Mouse (Mus musculus): Measurements from ENCODE around the gene Tiprl. TPM values are rescaled to one million over a fixed set of nuclear protein-coding genes. Genes with fewer than 3 reads are reported as not detected.

Gene Tiprl
- polyA plus RNA-seq, 1 experiment from 2014 or later: 100 TPM

DNA sequence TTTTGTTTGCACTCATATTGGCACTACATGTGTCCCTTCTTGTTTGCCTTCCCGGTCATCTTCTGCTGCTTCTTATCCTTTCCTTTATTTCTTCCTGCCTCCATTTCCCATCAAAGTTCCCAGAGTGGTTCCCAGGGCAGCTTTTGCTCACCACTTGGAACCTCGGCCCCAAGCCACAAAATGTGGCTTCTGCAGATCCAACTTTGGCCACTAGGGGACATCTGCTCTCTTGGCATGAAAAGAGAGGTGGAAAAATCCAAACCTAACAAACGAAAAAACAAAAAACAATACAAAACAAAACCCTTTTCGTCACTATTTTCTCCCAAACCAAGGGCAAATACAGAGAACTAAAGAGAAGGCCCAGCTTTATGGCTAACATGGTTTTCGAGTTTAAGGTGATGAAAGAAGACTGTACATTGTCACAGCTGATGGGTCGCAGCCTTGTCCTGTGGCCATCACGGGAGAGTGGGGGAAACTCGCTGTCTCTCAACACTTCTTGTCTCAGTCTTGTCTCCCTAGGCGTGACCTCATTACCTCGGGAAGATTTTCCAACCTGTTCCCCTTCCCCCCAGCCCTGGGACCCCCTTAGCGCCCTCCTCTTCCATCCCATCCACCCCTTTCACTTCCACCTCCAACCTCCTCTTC is 15.4 kb upstream of the Tiprl start:
- no peak for ATAC-seq (ENCODE audit: insufficient number of reproducible peaks, low FRiP score, low TSS enrichment, low read depth)
- DNase-seq (ENCODE audit: low spot score): peak; percentile 85
- no peaks in the 10 kb centered on the region for H3K36me3 ChIP-seq (ENCODE audit: control insufficient read depth, insufficient read depth, low read length)

GRCm38 (mm10) chr1:165250546-165250945 is 13.8 kb upstream of the Tiprl start:
- DNase-seq (ENCODE audit: low spot score) (no peak), ATAC-seq (ENCODE audit: insufficient number of reproducible peaks, low FRiP score, low TSS enrichment, low read depth) (no peak)
- Histone ChIP-seq H3K4me3 (ENCODE audit: low read depth, low read length) (no peak overlapping the region), H3K4me1 (ENCODE audit: control insufficient read depth, insufficient read depth, low read length) (no peaks in the 10 kb centered on the region), H3K36me3 (ENCODE audit: control insufficient read depth, insufficient read depth, low read length) (no peaks in the 10 kb centered on the region), H3K9ac (ENCODE audit: low read length) (no peak overlapping the region), H3K4me2 (ENCODE audit: low read depth, severe bottlenecking) (no peak overlapping the region), H3K27me3 (ENCODE audit: control insufficient read depth, insufficient read depth, low read length) (no peaks in the 10 kb centered on the region), H3K27ac (replicated peaks; ENCODE audit: low read depth, low read length) (no peak overlapping the region), H3K9me3 (ENCODE audit: control insufficient read depth, low read length) (no peaks in the 10 kb centered on the region)
- WGBS: 81% methylated on average over 2 of the region's 2 CpGs

More for the DNA sequence above, 15.4 kb upstream of the Tiprl start:
- Histone ChIP-seq H3K4me1 (ENCODE audit: control insufficient read depth, insufficient read depth, low read length) (no peaks in the 10 kb centered on the region), H3K9me3 (ENCODE audit: control insufficient read depth, low read length) (no peaks in the 10 kb centered on the region), H3K9ac (ENCODE audit: low read length) (no peak overlapping the region), H3K4me3 (ENCODE audit: low read depth, low read length) (no peak overlapping the region), H3K27ac (replicated peaks; ENCODE audit: low read depth, low read length) (no peak overlapping the region), H3K4me2 (ENCODE audit: low read depth, severe bottlenecking) (no peak overlapping the region), H3K27me3 (ENCODE audit: control insufficient read depth, insufficient read depth, low read length) (no peaks in the 10 kb centered on the region)
- WGBS: 49% methylated on average over 11 of the region's 11 CpGs

- no peak for ATAC-seq (ENCODE audit: insufficient number of reproducible peaks, low FRiP score, low TSS enrichment, low read depth)
- Histone ChIP-seq H3K9ac (ENCODE audit: low read length) (no peak overlapping the region), H3K36me3 (ENCODE audit: control insufficient read depth, insufficient read depth, low read length) (no peaks in the 10 kb centered on the region), H3K27me3 (ENCODE audit: control insufficient read depth, insufficient read depth, low read length) (no peaks in the 10 kb centered on the region), H3K4me1 (ENCODE audit: control insufficient read depth, insufficient read depth, low read length) (no peaks in the 10 kb centered on the region), H3K27ac (replicated peaks; ENCODE audit: low read depth, low read length) (no peak overlapping the region), H3K4me3 (ENCODE audit: low read depth, low read length) (no peak overlapping the region), H3K4me2 (ENCODE audit: low read depth, severe bottlenecking) (no peak overlapping the region), H3K9me3 (ENCODE audit: control insufficient read depth, low read length) (no peaks in the 10 kb centered on the region)
- 61% methylated on average over 4 of the region's 4 CpGs for WGBS
- no peak for DNase-seq (ENCODE audit: low spot score)
Measured at GRCm38 (mm10) chr1:165248842-165249241, 12.0 kb upstream of the Tiprl start.

- ATAC-seq (ENCODE audit: insufficient number of reproducible peaks, low FRiP score, low TSS enrichment, low read depth) (no peak), DNase-seq (ENCODE audit: low spot score) (no peak)
- no peaks in the 10 kb centered on the region for H3K27me3 ChIP-seq (ENCODE audit: control insufficient read depth, insufficient read depth, low read length)
- no peaks in the 10 kb centered on the region for H3K9me3 ChIP-seq (ENCODE audit: control insufficient read depth, low read length)
- no peak overlapping the region for H3K9ac ChIP-seq (ENCODE audit: low read length)
- H3K36me3 ChIP-seq (ENCODE audit: control insufficient read depth, insufficient read depth, low read length): no peaks in the 10 kb centered on the region
- H3K4me2 ChIP-seq (ENCODE audit: low read depth, severe bottlenecking): no peak overlapping the region
- no peak overlapping the region for H3K4me3 ChIP-seq (ENCODE audit: low read depth, low read length)
- H3K4me1 ChIP-seq (ENCODE audit: control insufficient read depth, insufficient read depth, low read length): no peaks in the 10 kb centered on the region
- WGBS: 86% methylated on average over 3 of the region's 3 CpGs
- H3K27ac ChIP-seq (replicated peaks; ENCODE audit: low read depth, low read length): no peak overlapping the region
Measured at GRCm38 (mm10) chr1:165247788-165248187, 11.0 kb upstream of the Tiprl start.

- H3K9ac ChIP-seq (ENCODE audit: low read length): no peak overlapping the region
- H3K9me3 ChIP-seq (ENCODE audit: control insufficient read depth, low read length): no peaks in the 10 kb centered on the region
- DNase-seq (ENCODE audit: low spot score): no peak
- WGBS: 67% methylated on average over 5 of the region's 5 CpGs
- no peak overlapping the region for H3K4me3 ChIP-seq (ENCODE audit: low read depth, low read length)
- no peak overlapping the region for H3K4me2 ChIP-seq (ENCODE audit: low read depth, severe bottlenecking)
- H3K4me1 ChIP-seq (ENCODE audit: control insufficient read depth, insufficient read depth, low read length): no peaks in the 10 kb centered on the region
- ATAC-seq (ENCODE audit: insufficient number of reproducible peaks, low FRiP score, low TSS enrichment, low read depth): no peak
- no peak overlapping the region for H3K27ac ChIP-seq (replicated peaks; ENCODE audit: low read depth, low read length)
- H3K36me3 ChIP-seq (ENCODE audit: control insufficient read depth, insufficient read depth, low read length): no peaks in the 10 kb centered on the region
- no peaks in the 10 kb centered on the region for H3K27me3 ChIP-seq (ENCODE audit: control insufficient read depth, insufficient read depth, low read length)
Measured at GRCm38 (mm10) chr1:165247085-165247484, 10.3 kb upstream of the Tiprl start.

GRCm38 (mm10) chr1:165246587-165246986 is 9.8 kb upstream of the Tiprl start:
- Histone ChIP-seq H3K4me3 (ENCODE audit: low read depth, low read length) (no peak overlapping the region), H3K27ac (replicated peaks; ENCODE audit: low read depth, low read length) (no peak overlapping the region), H3K9ac (ENCODE audit: low read length) (no peak overlapping the region), H3K4me2 (ENCODE audit: low read depth, severe bottlenecking) (no peak overlapping the region), H3K27me3 (ENCODE audit: control insufficient read depth, insufficient read depth, low read length) (no peaks in the 10 kb centered on the region), H3K4me1 (ENCODE audit: control insufficient read depth, insufficient read depth, low read length) (no peaks in the 10 kb centered on the region), H3K36me3 (ENCODE audit: control insufficient read depth, insufficient read depth, low read length) (no peaks in the 10 kb centered on the region), H3K9me3 (ENCODE audit: control insufficient read depth, low read length) (no peaks in the 10 kb centered on the region)
- DNase-seq (ENCODE audit: low spot score) (no peak), ATAC-seq (ENCODE audit: insufficient number of reproducible peaks, low FRiP score, low TSS enrichment, low read depth) (no peak)
- WGBS: 88% methylated on average over 5 of the region's 5 CpGs

GRCm38 (mm10) chr1:165235846-165236245 is 950 bp downstream of the Tiprl start:
- Histone ChIP-seq H3K36me3 (ENCODE audit: control insufficient read depth, insufficient read depth, low read length) (no peaks in the 10 kb centered on the region), H3K4me3 (ENCODE audit: low read depth, low read length) (peak overlapping the region; percentile 81), H3K27me3 (ENCODE audit: control insufficient read depth, insufficient read depth, low read length) (no peaks in the 10 kb centered on the region), H3K27ac (replicated peaks; ENCODE audit: low read depth, low read length) (no peak overlapping the region), H3K9me3 (ENCODE audit: control insufficient read depth, low read length) (no peaks in the 10 kb centered on the region), H3K4me2 (ENCODE audit: low read depth, severe bottlenecking) (peak overlapping the region; percentile 39), H3K4me1 (ENCODE audit: control insufficient read depth, insufficient read depth, low read length) (0 out of 2 replicates have a peak, but pooled peaks cover 8% of the 10 kb centered on the region), H3K9ac (ENCODE audit: low read length) (peak overlapping the region; percentile 83)
- ATAC-seq (ENCODE audit: insufficient number of reproducible peaks, low FRiP score, low TSS enrichment, low read depth) (no peak), DNase-seq (ENCODE audit: low spot score) (no peak)
- WGBS: 17% methylated on average over 10 of the region's 10 CpGs

DNA sequence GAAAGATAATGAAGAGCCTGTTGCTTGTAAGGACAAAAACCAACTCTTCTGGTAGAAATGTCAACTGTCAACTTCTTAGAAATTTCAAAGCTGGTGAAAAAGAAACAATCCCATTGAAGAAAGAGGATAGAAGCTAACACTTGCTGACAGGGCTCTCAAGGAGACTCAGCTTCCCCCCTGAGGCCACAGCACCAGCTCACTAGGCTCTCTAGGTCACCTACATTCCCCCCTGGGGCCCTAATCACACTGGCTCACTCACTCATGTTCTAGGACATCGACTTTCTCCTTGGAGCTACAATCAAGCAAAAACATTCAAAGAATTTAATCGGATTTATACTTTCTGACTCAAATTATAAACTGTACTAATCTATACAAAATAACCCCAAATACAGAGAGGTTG is 3.0 kb downstream of the Tiprl start:
- DNase-seq (ENCODE audit: low spot score) (no peak), ATAC-seq (ENCODE audit: insufficient number of reproducible peaks, low FRiP score, low TSS enrichment, low read depth) (no peak)
- Histone ChIP-seq H3K27me3 (ENCODE audit: control insufficient read depth, insufficient read depth, low read length) (no peaks in the 10 kb centered on the region), H3K27ac (replicated peaks; ENCODE audit: low read depth, low read length) (no peak overlapping the region), H3K9me3 (ENCODE audit: control insufficient read depth, low read length) (no peaks in the 10 kb centered on the region), H3K4me2 (ENCODE audit: low read depth, severe bottlenecking) (no peak overlapping the region), H3K4me1 (ENCODE audit: control insufficient read depth, insufficient read depth, low read length) (0 out of 2 replicates have a peak, but pooled peaks cover 8% of the 10 kb centered on the region), H3K9ac (ENCODE audit: low read length) (no peak overlapping the region), H3K36me3 (ENCODE audit: control insufficient read depth, insufficient read depth, low read length) (no peaks in the 10 kb centered on the region), H3K4me3 (ENCODE audit: low read depth, low read length) (no peak overlapping the region)
- 87% methylated on average over 2 of the region's 2 CpGs for WGBS

GRCm38 (mm10) chr1:165230691-165231090 is 6.1 kb downstream of the Tiprl start:
- no peak overlapping the region for H3K4me3 ChIP-seq (ENCODE audit: low read depth, low read length)
- 90% methylated on average over 4 of the region's 4 CpGs for WGBS
- no peak for DNase-seq (ENCODE audit: low spot score)

More at GRCm38 (mm10) chr1:165230691-165231090, 6.1 kb downstream of the Tiprl start:
- Histone ChIP-seq H3K9me3 (ENCODE audit: control insufficient read depth, low read length) (no peaks in the 10 kb centered on the region), H3K4me2 (ENCODE audit: low read depth, severe bottlenecking) (no peak overlapping the region), H3K27ac (replicated peaks; ENCODE audit: low read depth, low read length) (no peak overlapping the region), H3K9ac (ENCODE audit: low read length) (no peak overlapping the region), H3K27me3 (ENCODE audit: control insufficient read depth, insufficient read depth, low read length) (no peaks in the 10 kb centered on the region), H3K4me1 (ENCODE audit: control insufficient read depth, insufficient read depth, low read length) (0 out of 2 replicates have a peak, but pooled peaks cover 4% of the 10 kb centered on the region), H3K36me3 (ENCODE audit: control insufficient read depth, insufficient read depth, low read length) (no peaks in the 10 kb centered on the region)
- ATAC-seq (ENCODE audit: insufficient number of reproducible peaks, low FRiP score, low TSS enrichment, low read depth): no peak
